Comparison of ENCODE assay signal across 11 mouse cellular contexts in the genomic region with DNA sequence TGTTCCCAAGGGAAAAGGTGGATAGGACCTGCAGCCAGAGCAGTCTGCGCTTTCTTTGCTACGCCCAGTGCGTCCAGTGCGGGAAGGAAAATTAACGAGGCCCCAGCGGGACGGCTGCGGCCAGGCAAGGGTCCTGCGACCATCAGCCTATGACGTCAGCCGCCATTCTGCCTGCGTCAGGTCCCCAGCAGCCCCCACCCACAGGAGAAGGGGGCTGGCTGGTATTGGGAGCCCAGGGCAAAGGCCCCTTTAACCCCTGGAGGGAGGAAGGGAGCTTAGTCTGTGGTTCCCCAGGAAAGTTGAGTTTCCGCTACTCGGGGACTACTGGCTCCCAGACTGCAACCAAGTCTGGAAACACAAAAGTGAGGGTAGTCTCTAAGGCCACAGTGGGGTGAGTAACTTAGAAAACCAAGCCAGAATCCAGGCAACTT. TPM values are rescaled to one million over a fixed set of nuclear protein-coding genes. Genes with fewer than 3 reads are reported as not detected.
DNase-seq lines count a peak whose midpoint lies in the region; TF ChIP-seq lines count a peak whose summit lies in the region.
"Had no signal": no experiment of that assay in that cellular context is flagged by ENCODE, and none has a peak within 500 bp of the region (broad histone marks: within the 10 kb centered on the region; RNA-seq: fewer than 3 reads in every experiment).

No protein-coding gene starts in this region.

- no peak for TF ChIP-seq CTCF in E14TG2a.4 (conservative IDR thresholded peaks at IDR 0.05; ENCODE audit: low read length)
- no peak for TF ChIP-seq CTCF in cerebellum, adult 2 months (IDR thresholded peaks at IDR 0.05; ENCODE audit: borderline replicate concordance, insufficient read depth, low read depth, low read length)
- TF ChIP-seq CTCF in thymus, adult 2 months (IDR thresholded peaks at IDR 0.05; ENCODE audit: borderline replicate concordance, control insufficient read depth, extremely low read depth, insufficient read depth, low read length, poor library complexity) = no peak

- WGBS in cerebellum, adult 2 months = 4% methylated on average over 14 of the region's 14 CpGs
- WGBS in forebrain, embryonic 10.5 days = 0% methylated on average over 14 of the region's 14 CpGs
- 12% methylated on average over 14 of the region's 14 CpGs for WGBS in thymus, adult 2 months

- peaks cover 55% of the 10 kb centered on the region for H3K27me3 ChIP-seq in E14TG2a.4 (ENCODE audit: insufficient read depth, low read length)
- H3K27me3 ChIP-seq in cerebellum, adult 2 months (ENCODE audit: control insufficient read depth, insufficient read depth, low read length) = no peaks in the 10 kb centered on the region
- peaks cover 95% of the 10 kb centered on the region for H3K27me3 ChIP-seq in forebrain, embryonic 10.5 days (ENCODE audit: poor library complexity, severe bottlenecking)
- peaks cover 10% of the 10 kb centered on the region; the same call in 1 of the 2 replicates for H3K27me3 ChIP-seq in thymus, adult 2 months (ENCODE audit: control insufficient read depth, insufficient read depth, low read length)

- peaks cover 22% of the 10 kb centered on the region for H3K4me1 ChIP-seq in E14TG2a.4 (replicated peaks; ENCODE audit: low read depth, low read length)
- H3K4me1 ChIP-seq in cerebellum, adult 2 months (ENCODE audit: control insufficient read depth, insufficient read depth, low read length) = peaks cover 11% of the 10 kb centered on the region; the same call in 1 of the 2 replicates
- H3K4me1 ChIP-seq in forebrain, embryonic 10.5 days = peaks cover 54% of the 10 kb centered on the region
- no peaks in the 10 kb centered on the region for H3K4me1 ChIP-seq in thymus, adult 2 months (replicated peaks; ENCODE audit: control insufficient read depth, insufficient read depth, low read length)

- no peaks in the 10 kb centered on the region for H3K9me3 ChIP-seq in E14TG2a.4 (ENCODE audit: low read length)
- no peaks in the 10 kb centered on the region for H3K9me3 ChIP-seq in forebrain, embryonic 10.5 days
- H3K9me3 ChIP-seq: heart, embryonic 15.5 days had no signal

- peak overlapping the region; percentile 100 for H3K27ac ChIP-seq in cerebellum, adult 2 months (ENCODE audit: insufficient read depth, low read length)
- H3K27ac ChIP-seq in forebrain, embryonic 10.5 days = peak overlapping the region; percentile 91
- no peak overlapping the region for H3K27ac ChIP-seq in thymus, adult 2 months (ENCODE audit: control insufficient read depth, insufficient read depth, low read length)
- H3K27ac ChIP-seq: heart, embryonic 15.5 days had no signal

- H3K4me3 ChIP-seq in E14TG2a.4 (replicated peaks; ENCODE audit: low read length) = peak overlapping the region; percentile 45
- peak overlapping the region; percentile 65 for H3K4me3 ChIP-seq in cerebellum, adult 2 months (replicated peaks; ENCODE audit: insufficient read depth, low read depth, low read length)
- peak overlapping the region; percentile 85 for H3K4me3 ChIP-seq in forebrain, embryonic 10.5 days
- H3K4me3 ChIP-seq in thymus, adult 2 months (ENCODE audit: control insufficient read depth, insufficient read depth, low read length) = no peak overlapping the region
- H3K4me3 ChIP-seq: heart, embryonic 15.5 days had no signal

- peak; percentile 78 to 81 for DNase-seq in cerebellum, adult 2 months
- peak; percentile 77 for DNase-seq in forebrain, embryonic 10.5 days (ENCODE audit: extremely low spot score, low spot score)
- DNase-seq in mesoderm, embryonic 11.5 days (ENCODE audit: low read depth, low spot score) = peak; percentile 56
- DNase-seq in lung, adult 18-20 months = no peak
- no peak for DNase-seq in thymus, adult 2 months
- DNase-seq in urinary bladder, postnatal 14 days (ENCODE audit: low spot score) = no peak
- no peak for DNase-seq in right cerebral cortex, adult 2 months (ENCODE audit: low spot score in 2 of 2)
- DNase-seq: lung, postnatal 14 days had no signal

- H3K36me3 ChIP-seq in E14TG2a.4 (ENCODE audit: insufficient read depth, low read length) = no peaks in the 10 kb centered on the region
- H3K36me3 ChIP-seq in forebrain, embryonic 10.5 days (replicated peaks) = no peaks in the 10 kb centered on the region
- no peaks in the 10 kb centered on the region for H3K36me3 ChIP-seq in thymus, adult 2 months (ENCODE audit: control insufficient read depth, insufficient read depth, low read length)
- H3K36me3 ChIP-seq: heart, embryonic 15.5 days had no signal

- no peak for TF ChIP-seq POLR2A in cerebellum, adult 2 months (IDR thresholded peaks at IDR 0.05; ENCODE audit: borderline replicate concordance, insufficient read depth, low read length)
- no peak for TF ChIP-seq POLR2A in thymus, adult 2 months (IDR thresholded peaks at IDR 0.05; ENCODE audit: control insufficient read depth, extremely low read depth, insufficient read depth, low read length, poor library complexity)

RNA-seq across cellular contexts. Expression of a gene that starts 11.3 kb away (rescaled TPM):
- polyA plus RNA-seq in cerebellum, adult 2 months (2012; rRNA removed) = 37.4 and 45.3 TPM in 2 replicates
- 24.8 and 41.8 TPM in 2 replicates for polyA plus RNA-seq in forebrain, embryonic 10.5 days (2016; fragmentation: Nextera tagmentation; extraction: Ambion mirVana)
- polyA plus RNA-seq in thymus, adult 2 months (2012; rRNA removed) = not detected in 2 replicates
- polyA plus RNA-seq: heart, embryonic 15.5 days; small intestine, adult 2 months had no signal

RNA-seq across cellular contexts. Expression of a gene that starts 14.7 kb away (rescaled TPM):
- 1,121 and 1,289 TPM in 2 replicates for polyA plus RNA-seq in cerebellum, adult 2 months (2012; rRNA removed)
- 6.2 and 8.9 TPM in 2 replicates for polyA plus RNA-seq in forebrain, embryonic 10.5 days (2016; fragmentation: Nextera tagmentation; extraction: Ambion mirVana)
- polyA plus RNA-seq in thymus, adult 2 months (2012; rRNA removed) = 0.19 and 0.28 TPM in 2 replicates
- polyA plus RNA-seq: small intestine, adult 2 months had no signal

Comparison
In these comparisons a context has a peak if more than half of its experiments do, and no peak if none do; other contexts are left out.
1. DNase-seq: peak in cerebellum, adult 2 months (2 of 2), forebrain, embryonic 10.5 days (single experiment) and mesoderm, embryonic 11.5 days (single experiment); none in lung, adult 18-20 months (0 of 2), thymus, adult 2 months (single experiment), urinary bladder, postnatal 14 days (single experiment) and right cerebral cortex, adult 2 months (0 of 2).
2. RNA of a gene that starts 11.3 kb away (polyA plus RNA-seq): 24.8 to 41.8 TPM in forebrain, embryonic 10.5 days and 37.4 to 45.3 TPM in cerebellum, adult 2 months; not detected in thymus, adult 2 months; every median in the first group is over 10 times any median in the second.
3. RNA of a gene that starts 14.7 kb away (polyA plus RNA-seq): 1,121 to 1,289 TPM in cerebellum, adult 2 months; 6.2 to 8.9 TPM in forebrain, embryonic 10.5 days and 0.19 to 0.28 TPM in thymus, adult 2 months; every median in the first group is over 100 times any median in the second.